Mouse (Mus musculus) hindbrain, embryonic 14.5 days (tissue): ENCODE results near the gene Prss54. TPM values are rescaled to one million over a fixed set of nuclear protein-coding genes. Genes with fewer than 3 reads are reported as not detected.

Source experiments
- ATAC-seq: fragments of 200-750 bp; cut with Nextera tagmentation; 2 replicates; pipeline ENCODE4 v1.8.0; 2017; ENCODE audit warnings: moderate number of reproducible peaks, mild to moderate bottlenecking, moderate TSS enrichment, moderate library complexity; ENCODE audit not compliant: low FRiP score
- DNase-seq: peaks from one replicate; pipeline ENCODE4 v3.0.0-alpha.2; 2015; ENCODE audit warnings: low spot score
- H3K27ac ChIP-seq: fragments of 300-500 bp; sonication (generic); 2 replicates; pipeline ENCODE4 v1.5.1; 2014; ENCODE audit warnings: mild to moderate bottlenecking, moderate library complexity
- H3K27me3 ChIP-seq: fragments of 300-500 bp; sonication (generic); 2 replicates; pipeline ENCODE4 v1.6.1; 2014; ENCODE audit warnings: mild to moderate bottlenecking, low read length, mixed read lengths; ENCODE audit not compliant: control insufficient read depth, insufficient read depth
- H3K36me3 ChIP-seq: fragments of 300-500 bp; sonication (generic); replicated peaks from 2 replicates; pipeline ENCODE4 v1.6.1; 2014; ENCODE audit not compliant: control insufficient read depth, insufficient read depth
- H3K4me1 ChIP-seq: fragments of 300-500 bp; sonication (generic); replicated peaks from 2 replicates; pipeline ENCODE4 v1.6.1; 2014; ENCODE audit warnings: antibody characterized with exemption, low read length, mixed read lengths; ENCODE audit not compliant: control insufficient read depth, insufficient read depth
- H3K4me2 ChIP-seq: fragments of 300-500 bp; sonication (generic); replicated peaks from 2 replicates; pipeline ENCODE4 v1.6.1; 2014; ENCODE audit warnings: mild to moderate bottlenecking, moderate library complexity
- H3K4me3 ChIP-seq: fragments of 300-500 bp; sonication (generic); replicated peaks from 2 replicates; pipeline ENCODE4 v1.5.1; 2014; ENCODE audit warnings: mild to moderate bottlenecking, low read length
- H3K9ac ChIP-seq: fragments of 300-500 bp; sonication (generic); 2 replicates; pipeline ENCODE4 v1.6.1; 2014
- H3K9me3 ChIP-seq: fragments of 300-500 bp; sonication (generic); 2 replicates; pipeline ENCODE4 v1.6.1; 2016; ENCODE audit warnings: low read length; ENCODE audit not compliant: control insufficient read depth
- WGBS: fragments of 180-500 bp; shearing (Covaris S2); extraction: QIAGEN DNeasy Blood & Tissue Kit; methylation state at CpG from one replicate; pipeline ENCODE4 v1.1.7; 2014; 5-methylcytosine and 5-hydroxymethylcytosine counted together
- polyA plus RNA-seq: library from polyadenylated mRNA; unstranded; fragments of >200 nt; fragmentation: Nextera tagmentation; extraction: Ambion mirVana; gene quantifications from 2 replicates; pipeline ENCODE4 v1.2.1, GENCODE M21; 2014

Prss54 gene
- polyA plus RNA-seq, 1 experiment from 2014 or later, result not detected

DNA sequence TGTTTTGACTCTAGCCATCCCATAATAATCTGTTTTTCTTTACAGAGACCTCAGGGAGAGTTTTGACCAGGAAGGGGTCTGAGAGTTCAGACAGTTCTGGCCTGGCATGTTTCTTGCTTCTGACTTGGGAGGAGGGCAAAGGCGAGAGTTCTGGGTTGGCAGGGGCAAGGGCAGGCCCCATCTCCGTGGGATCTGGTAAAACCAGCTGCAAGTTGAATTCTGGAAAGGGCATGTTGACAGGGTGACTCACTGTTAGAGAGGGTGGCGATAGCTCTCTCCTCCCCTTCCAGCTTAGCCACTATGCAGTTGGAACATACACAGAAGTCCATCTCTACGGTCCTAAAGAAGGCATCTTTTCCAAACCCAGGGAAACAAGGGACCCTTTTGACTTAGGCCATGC, 62.9 kb downstream of the Prss54 start:
- no peaks in the 10 kb centered on the region for H3K9me3 ChIP-seq
- no peaks in the 10 kb centered on the region for H3K36me3 ChIP-seq
- no peak overlapping the region for H3K4me2 ChIP-seq
- DNase-seq (no peak), ATAC-seq (no peak)
- WGBS, result 79% methylated on average over 4 of the region's 4 CpGs
- H3K27me3 ChIP-seq, result no peaks in the 10 kb centered on the region
- H3K4me3 ChIP-seq, result no peak overlapping the region
- no peak overlapping the region for H3K9ac ChIP-seq
- no peaks in the 10 kb centered on the region for H3K4me1 ChIP-seq
- no peak overlapping the region for H3K27ac ChIP-seq

DNA sequence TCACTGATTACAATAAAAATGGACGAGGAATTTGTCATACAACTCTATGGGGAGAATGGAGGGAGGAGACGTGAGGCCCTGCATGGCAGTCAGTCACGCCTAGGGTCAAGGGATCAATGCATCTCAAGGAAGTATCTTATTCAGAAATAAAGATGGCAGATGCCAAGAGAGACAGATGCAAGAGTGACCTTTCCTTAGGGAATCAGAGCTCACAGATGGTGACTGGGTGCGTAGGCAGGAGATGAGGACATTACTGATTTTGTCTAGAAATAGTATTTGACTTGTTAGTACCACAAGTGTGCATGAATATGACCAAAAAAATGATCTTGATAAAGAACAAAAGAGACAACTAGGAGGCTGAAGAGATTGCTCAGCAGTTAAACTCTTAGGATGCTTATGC, 63.9 kb downstream of the Prss54 start:
- WGBS, result 32% methylated on average over 4 of the region's 4 CpGs

More for the DNA sequence above, 63.9 kb downstream of the Prss54 start:
- no peak for DNase-seq
- Histone ChIP-seq H3K27me3 (no peaks in the 10 kb centered on the region), H3K4me2 (no peak overlapping the region), H3K9me3 (no peaks in the 10 kb centered on the region), H3K9ac (no peak overlapping the region), H3K4me3 (no peak overlapping the region), H3K4me1 (no peaks in the 10 kb centered on the region), H3K27ac (no peak overlapping the region), H3K36me3 (no peaks in the 10 kb centered on the region)
- ATAC-seq, result no peak

Other genes with a start within 250 kb of the Prss54 start
- gene Zfp319, start 244.4 kb downstream of the Prss54 start, polyA plus RNA-seq, result 14.2 and 15.9 TPM in 2 replicates
- 31.0 and 32.3 TPM in 2 replicates for gene Usb1, start 244.1 kb downstream of the Prss54 start, polyA plus RNA-seq
- 24.6 and 26.5 TPM in 2 replicates for gene Mmp15, start 224.1 kb downstream of the Prss54 start, polyA plus RNA-seq
- gene Cfap20, start 141.5 kb downstream of the Prss54 start, polyA plus RNA-seq, result 128 and 139 TPM in 2 replicates
- 15.8 and 16.1 TPM in 2 replicates for gene Csnk2a2, start 86.3 kb downstream of the Prss54 start, polyA plus RNA-seq
- 3.1 and 3.4 TPM in 2 replicates for gene Ccdc113, start 42.3 kb downstream of the Prss54 start, polyA plus RNA-seq
- 7.8 and 7.9 TPM in 2 replicates for gene Gins3, start 57.1 kb upstream of the Prss54 start, polyA plus RNA-seq
- gene Ndrg4, start 100.6 kb upstream of the Prss54 start, polyA plus RNA-seq, result 397 and 490 TPM in 2 replicates
- 27.0 and 31.7 TPM in 2 replicates for gene Setd6, start 139.5 kb upstream of the Prss54 start, polyA plus RNA-seq
- 61.9 and 70.5 TPM in 2 replicates for gene Cnot1, start 231.1 kb upstream of the Prss54 start, polyA plus RNA-seq
- 259 and 266 TPM in 2 replicates for gene Sap18b, start 249.0 kb upstream of the Prss54 start, polyA plus RNA-seq